Mouse (Mus musculus) spleen, postnatal 10 days (tissue): Measurements from ENCODE around the gene Aloxe3.

Experiments
- DNase-seq, 2 experiments: peaks; one replicate each; pipeline ENCODE4 v3.0.0; 2021 to 2022; ENCODE audit warnings: low spot score in 2 of 2

Aloxe3 gene

GRCm38 (mm10) chr11:69123693-69124497 is 1.8 kb upstream of the Aloxe3 start:
- peak; percentile 81 to 85 for DNase-seq

GRCm38 (mm10) chr11:69124498-69124847 is 1.2 kb upstream of the Aloxe3 start:
- peak; percentile 64 to 76 for DNase-seq

GRCm38 (mm10) chr11:69125041-69125851 is 450 bp upstream of the Aloxe3 start:
- peak; percentile 72 to 76 for DNase-seq

GRCm38 (mm10) chr11:69125919-69126705 is 416 bp downstream of the Aloxe3 start:
- DNase-seq: peak; percentile 33 to 37

- DNase-seq: no peak
Observed at GRCm38 (mm10) chr11:69126706-69127095, 1.0 kb downstream of the Aloxe3 start.

GRCm38 (mm10) chr11:69128426-69129122 is 2.9 kb downstream of the Aloxe3 start:
- DNase-seq: no peak

GRCm38 (mm10) chr11:69133566-69133922 is 7.8 kb downstream of the Aloxe3 start:
- DNase-seq: no peak

- DNase-seq: peak in 1 of 2 experiments; percentile 61
Observed at GRCm38 (mm10) chr11:69133923-69134621, 8.4 kb downstream of the Aloxe3 start.

GRCm38 (mm10) chr11:69134622-69134968 is 8.9 kb downstream of the Aloxe3 start:
- DNase-seq: no peak

- DNase-seq: no peak
Observed at GRCm38 (mm10) chr11:69135361-69135760, 9.7 kb downstream of the Aloxe3 start.

GRCm38 (mm10) chr11:69147546-69147945 is 21.9 kb downstream of the Aloxe3 start:
- no peak for DNase-seq

GRCm38 (mm10) chr11:69148451-69148960 is 22.8 kb downstream of the Aloxe3 start:
- no peak for DNase-seq

GRCm38 (mm10) chr11:69149728-69150127 is 24.0 kb downstream of the Aloxe3 start:
- DNase-seq: no peak

- peak; percentile 40 to 82 for DNase-seq
Observed at GRCm38 (mm10) chr11:69150444-69150843, 24.7 kb downstream of the Aloxe3 start.

- no peak for DNase-seq
Observed at GRCm38 (mm10) chr11:69151004-69151403, 25.3 kb downstream of the Aloxe3 start.

- no peak for DNase-seq
Observed at GRCm38 (mm10) chr11:69153831-69154230, 28.1 kb downstream of the Aloxe3 start.

GRCm38 (mm10) chr11:69155351-69155750 is 29.7 kb downstream of the Aloxe3 start:
- no peak for DNase-seq

- DNase-seq: no peak
Observed at GRCm38 (mm10) chr11:69156800-69157199, 31.1 kb downstream of the Aloxe3 start, which contains the start of gene Alox12b. Gene Alox12b, plus strand, starts transcription at chr11:69156989.

- DNase-seq: no peak
Observed at GRCm38 (mm10) chr11:69169313-69169712, 43.6 kb downstream of the Aloxe3 start.

- peak; percentile 38 to 63 for DNase-seq
Observed at GRCm38 (mm10) chr11:69171626-69172025, 45.9 kb downstream of the Aloxe3 start.

GRCm38 (mm10) chr11:69172606-69173005 is 46.9 kb downstream of the Aloxe3 start:
- DNase-seq: no peak
